Mouse (Mus musculus) ES-CJ7 (cell line): Measurements from ENCODE around the gene Dnah1.

Experiments
- DNase-seq: peaks from one replicate; pipeline ENCODE4 v3.0.0; 2011; ENCODE audit warnings: low read depth, low spot score

Gene Dnah1

DNA sequence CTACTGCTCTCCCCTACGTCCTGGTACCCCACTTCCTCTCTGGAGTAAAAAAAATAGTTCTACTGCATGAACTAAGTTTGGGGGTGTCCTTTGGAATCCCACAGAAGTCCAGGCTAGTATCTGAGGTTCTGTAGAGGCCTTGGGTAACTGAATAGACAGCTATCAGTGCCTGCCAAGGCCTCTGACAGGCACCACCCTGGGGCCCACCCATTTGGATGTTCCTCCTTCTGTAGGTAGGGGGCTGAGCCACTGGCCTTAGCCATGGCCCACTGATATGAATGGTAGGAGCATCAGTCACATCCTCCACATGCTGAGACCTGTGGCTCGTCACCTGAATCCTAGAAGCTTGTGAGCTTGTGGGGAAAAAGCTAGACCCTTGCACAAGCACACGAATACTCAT lies 5.9 kb downstream of the Dnah1 start:
- no peak for DNase-seq

DNA sequence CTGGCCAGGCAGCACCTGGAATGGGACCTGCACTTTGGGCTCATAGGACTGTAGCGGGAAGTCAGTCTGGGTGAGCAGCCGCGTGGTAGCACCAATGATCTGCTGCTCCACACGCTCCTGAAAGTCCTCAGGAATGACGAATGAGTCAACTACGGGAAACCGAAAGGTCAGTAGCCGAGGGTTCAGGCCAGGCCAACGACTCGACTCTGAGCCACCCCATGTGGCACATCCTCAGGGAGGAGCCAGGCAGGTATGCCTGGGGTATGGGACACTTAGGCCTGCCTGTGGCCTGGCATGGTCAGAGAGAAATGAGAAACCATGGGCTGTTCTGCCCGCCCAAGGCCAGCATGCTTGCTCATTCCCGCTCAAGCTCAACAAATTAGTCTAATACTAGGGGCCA lies 7.1 kb downstream of the Dnah1 start:
- no peak for DNase-seq

DNA sequence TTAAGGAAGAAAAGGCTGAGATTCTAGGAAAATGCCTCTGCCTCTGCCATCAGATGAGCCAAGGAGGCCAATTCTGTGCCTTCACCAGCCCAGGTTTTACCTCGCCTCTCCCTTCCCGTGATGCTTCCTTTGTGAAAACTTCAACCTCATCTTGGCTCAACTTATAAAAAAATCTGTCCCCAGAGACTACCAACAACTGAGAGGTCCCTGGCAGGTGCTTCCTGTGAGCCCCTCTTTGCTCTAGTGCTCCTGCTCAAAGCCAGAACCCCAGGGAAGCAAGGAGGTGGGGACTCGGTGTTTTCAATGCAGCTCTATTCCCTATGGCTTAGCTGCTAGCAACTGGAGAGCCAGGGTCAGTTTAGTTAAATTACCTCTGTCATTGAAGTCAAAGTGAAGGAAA lies 10.5 kb downstream of the Dnah1 start:
- no peak for DNase-seq

DNA sequence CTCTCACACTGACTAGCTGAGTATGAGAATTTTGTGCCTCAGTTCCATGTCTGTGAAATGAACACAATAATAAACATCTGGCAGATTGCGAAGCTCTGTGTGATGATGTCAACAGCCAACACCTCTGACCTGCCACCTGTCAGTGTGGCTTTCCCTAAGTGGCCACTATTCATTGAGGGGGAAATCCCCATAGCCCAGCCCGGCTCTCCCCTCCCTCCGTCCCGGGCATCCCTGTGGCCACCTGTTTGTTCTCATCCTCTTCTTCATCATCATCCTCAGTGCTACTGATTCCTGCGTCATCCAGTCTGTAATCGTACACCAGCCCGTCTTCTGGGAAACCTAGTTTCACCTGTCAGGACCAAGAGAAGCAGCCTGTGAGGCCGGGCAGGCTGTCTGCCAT lies 38.0 kb downstream of the Dnah1 start:
- no peak for DNase-seq

DNA sequence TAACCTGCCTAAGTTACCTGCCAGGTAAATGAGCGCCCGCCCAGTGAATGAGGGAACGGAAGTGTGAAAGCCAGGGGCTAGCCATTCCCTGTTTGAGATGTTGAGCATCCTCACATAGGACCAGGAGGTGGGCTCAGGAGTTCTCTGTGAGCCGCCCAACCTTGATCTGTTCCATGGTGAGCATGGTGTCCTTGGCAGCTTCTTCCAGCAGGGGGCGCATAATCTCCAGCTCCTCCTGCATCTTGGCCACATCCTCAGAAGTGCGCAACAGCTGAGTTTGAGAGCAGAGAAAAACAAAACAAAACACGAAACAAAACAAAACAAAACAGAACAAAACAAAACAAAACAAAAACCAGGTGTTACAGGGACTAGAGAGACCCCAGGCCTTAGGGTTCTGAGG lies 51.5 kb downstream of the Dnah1 start:
- peak; percentile 81 for DNase-seq

DNA sequence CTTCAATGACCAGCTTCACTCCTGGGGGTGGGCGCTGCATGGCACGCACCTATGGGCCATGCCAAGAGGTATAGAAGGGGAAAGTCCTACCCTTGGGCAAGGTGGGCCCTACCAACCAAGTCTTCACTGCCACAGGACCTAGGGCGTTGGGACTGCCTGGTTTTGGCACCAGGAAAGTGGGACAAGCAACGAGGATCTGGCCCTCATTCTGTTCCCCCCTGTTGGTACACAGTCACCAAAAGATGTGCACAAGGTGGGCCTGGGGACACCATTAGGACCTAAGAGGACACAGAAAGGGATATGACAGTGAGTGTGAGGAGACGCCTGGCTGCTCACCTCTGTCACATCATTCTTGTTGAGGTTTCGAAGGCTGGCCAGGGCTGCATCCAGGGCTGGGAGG lies 52.6 kb downstream of the Dnah1 start:
- no peak for DNase-seq

DNA sequence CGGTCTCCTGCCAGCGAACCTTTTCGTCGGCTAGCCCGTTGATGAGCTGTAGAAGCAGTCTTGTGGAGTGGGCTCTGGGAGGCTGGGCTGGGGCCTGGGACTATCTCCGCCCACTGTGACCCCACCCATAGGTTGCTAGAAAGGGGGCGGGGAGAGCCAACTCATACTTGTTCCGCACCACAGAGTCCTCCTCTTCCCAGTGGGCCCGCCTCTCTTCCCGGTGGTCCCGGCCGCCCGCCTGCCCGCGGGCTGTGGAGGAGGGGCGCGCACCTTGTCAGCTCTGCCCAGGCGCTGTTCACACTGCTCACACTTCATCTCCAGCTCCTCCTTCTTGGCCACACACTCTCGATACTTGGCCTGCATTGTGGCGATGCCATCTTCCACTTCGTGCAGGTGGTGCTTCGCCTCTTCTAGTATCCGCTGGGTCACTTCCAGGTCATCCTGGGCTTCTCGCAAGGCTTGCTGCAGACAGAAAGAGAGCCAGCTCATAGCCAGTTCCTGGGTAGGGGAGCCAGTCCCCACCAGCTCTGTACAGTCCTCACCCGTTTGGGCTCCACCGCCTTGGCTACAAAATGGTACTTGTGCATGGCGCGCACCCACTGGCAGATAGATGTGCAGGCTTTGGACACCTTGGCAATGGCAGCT lies 54.1 kb downstream of the Dnah1 start:
- DNase-seq: peak; percentile 82

DNA sequence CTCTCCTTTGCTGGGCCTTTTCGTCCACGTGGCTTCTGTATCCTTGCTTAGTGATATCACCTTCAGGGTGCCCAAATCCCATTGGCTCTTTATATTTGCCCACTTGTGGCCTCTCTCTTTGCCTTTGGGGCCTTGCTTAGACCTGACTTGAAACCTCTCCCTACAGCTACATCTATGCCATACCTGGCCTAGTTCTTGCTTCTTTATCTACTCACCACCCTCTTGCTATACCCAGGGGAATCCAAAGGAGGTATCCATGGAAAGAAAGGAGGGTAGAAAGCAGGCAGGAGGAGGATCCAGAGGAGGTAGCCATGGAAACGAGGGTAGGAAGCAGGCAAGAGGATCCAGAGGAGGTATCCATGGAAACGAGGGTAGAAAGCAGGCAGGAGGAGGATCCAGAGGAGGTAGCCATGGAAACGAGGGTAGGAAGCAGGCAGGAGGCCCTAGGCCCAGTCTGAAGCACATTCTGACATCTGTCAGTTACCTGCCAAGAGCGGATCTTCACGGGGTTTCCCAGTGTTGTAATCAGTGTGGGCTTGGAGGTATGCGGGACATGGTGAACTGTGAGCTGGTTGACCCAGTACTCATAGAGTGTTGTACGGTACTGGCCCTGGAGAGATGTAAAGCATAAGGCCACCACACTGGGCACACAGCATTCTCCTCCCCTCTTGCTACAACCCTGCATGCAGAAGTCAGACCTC lies 55.2 kb downstream of the Dnah1 start:
- DNase-seq: no peak

DNA sequence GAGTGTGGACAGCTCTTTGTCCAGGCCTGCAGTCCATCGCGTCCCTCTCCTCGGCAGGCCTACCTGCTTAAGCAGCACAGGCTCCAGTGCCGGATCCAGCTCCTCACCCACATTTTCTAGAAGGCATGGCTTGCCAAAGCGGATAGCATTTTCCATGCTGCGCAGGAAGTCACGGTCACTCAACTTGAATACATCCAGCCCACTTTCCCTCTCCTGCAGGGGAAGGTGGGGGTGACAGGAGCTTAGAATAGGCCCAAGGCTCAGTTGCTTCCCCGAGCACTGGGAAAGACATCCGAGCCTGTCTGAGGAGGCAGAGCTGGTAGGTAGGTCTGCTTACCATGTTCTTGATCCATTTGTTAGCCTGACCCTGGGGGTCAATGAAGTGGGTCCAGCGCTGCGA lies 56.0 kb downstream of the Dnah1 start:
- DNase-seq: no peak

DNA sequence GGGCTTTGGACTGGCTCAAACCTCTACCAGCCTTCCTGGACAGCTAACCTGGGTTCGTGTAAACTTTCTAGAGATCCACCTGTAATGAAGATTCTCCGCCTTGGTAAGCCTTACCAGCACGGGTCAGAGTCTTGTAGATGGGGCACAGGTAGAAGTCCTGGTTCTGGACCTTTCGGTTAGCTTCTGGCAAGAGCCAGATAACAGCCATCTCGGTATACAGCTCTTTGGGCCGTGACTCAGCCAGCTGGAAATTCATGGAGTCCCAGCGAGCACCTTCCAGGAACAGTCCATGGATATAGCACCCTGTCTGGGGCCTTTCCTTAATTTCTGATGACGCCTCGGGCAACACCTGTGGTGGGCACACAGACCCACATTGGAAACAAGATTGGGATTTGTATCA lies 62.8 kb downstream of the Dnah1 start:
- no peak for DNase-seq

DNA sequence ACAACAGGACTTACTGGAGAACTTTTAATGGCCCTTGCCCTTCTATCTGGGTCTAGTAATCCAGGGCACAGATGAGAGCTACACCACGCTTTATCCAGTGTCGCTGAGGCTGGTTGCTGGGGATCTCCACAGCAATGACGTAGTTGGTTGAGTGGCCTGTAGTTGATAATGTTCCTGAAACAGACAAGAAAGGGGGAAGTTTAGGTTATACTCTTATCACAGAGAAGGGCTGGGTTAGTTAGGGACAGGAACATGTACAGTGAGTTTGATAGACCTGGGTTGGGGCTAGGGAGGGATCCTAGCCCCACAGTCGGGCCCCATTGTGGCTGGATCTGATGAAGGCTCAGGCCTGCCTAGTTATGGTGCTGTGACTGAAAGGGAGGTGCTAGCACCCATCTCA lies 63.3 kb downstream of the Dnah1 start:
- DNase-seq: no peak

DNA sequence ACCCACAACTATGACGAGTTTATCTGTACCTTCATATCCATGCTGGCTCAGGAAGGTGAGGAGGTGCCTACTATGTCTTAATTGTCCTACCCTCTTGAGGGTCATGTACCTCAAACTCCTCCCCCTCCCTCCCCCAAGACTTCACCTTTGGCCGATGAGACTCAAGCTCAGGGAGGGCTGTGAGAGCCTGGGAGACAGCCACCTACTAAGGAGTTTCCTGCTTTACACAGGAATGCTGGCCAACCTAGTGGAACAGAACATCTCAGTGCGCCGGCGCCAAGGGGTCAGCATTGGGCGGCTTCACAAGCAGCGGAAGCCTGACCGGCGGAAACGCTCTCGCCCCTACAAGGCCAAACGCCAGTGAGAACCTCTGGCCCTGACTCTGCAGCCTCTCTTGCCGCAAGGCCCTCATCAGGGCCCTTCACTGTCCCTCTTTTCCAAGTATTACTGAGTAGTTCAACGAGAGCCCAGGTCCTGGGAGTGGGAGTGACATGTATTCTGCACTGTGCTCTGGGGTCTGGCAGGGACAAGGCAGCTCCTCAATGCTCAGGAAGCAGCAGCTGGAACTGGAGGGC lies 65.1 kb downstream of the Dnah1 start:
- no peak for DNase-seq

DNA sequence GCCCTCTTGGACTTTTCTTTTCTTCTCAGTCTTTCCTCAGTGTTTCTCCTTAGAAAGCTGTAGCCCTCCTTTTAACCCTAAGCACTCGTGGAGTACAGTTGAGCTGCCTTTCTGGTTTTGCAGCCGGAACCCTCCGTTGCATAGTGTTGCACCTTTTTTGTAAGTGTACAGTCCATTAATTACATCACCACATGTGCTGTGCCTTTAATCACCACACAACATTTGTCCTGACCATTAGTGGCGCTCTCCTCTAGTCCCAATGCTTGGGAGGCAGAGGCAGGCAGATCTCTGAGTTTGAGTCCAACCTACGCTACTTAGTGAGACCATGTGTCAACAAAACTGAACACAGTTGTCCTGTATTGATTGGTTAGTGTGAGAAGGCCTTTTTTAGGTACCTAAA lies 71.6 kb downstream of the Dnah1 start:
- DNase-seq: no peak

DNA sequence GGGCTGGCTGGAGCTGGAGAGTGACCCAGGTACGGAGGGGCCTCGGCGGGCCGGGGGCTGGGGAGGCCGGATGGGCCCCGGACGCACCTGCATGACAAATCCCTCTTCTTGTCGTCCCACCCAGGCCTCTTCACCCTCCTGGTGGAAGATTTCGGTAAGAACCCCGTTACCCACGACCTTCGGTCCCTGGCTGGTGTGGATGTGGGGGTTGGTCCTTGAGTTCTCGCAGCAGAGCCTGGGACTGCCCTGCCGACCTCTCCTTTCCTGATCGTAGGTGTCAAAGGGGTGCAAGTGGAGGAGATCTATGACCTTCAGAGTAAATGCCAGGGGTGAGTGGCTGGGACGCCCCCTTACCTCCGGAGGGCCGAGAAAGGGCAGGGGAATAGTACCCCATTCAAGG lies 72.1 kb downstream of the Dnah1 start:
- DNase-seq: peak; percentile 37

DNA sequence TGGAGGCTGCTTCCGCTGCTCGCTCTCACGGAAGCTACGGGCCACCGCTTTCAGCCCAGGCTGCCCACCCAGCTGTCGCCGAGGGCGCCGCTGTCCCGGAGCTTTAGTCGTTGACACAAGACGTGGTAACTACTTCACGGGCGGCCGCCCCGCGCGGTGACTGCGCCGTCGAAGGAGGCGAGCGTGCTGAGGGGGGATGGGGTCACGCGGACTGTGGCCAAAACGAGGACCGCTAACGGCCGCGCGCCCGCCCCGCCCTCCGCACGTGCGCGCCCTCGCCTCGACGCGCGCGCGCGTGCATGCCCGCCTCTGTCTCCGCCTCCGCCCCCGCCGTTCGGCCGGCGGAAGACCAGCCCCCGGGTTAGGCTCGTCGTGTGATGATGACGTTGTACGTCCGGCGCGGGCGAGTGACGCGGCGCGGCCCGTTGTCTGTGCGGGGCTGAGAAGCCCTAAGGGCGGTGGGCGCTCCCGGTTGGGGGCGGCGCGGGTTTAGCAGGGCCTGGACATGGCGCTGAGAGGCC lies 72.6 kb downstream of the Dnah1 start, which contains the start of the genes Phf7 and Bap1:
Gene Phf7 (minus strand): TSS at position 234 of the 521 bp plus-strand sequence.
Gene Bap1 (plus strand): TSS at position 367 of the 521 bp plus-strand sequence.
- peak; percentile 94 for DNase-seq

DNA sequence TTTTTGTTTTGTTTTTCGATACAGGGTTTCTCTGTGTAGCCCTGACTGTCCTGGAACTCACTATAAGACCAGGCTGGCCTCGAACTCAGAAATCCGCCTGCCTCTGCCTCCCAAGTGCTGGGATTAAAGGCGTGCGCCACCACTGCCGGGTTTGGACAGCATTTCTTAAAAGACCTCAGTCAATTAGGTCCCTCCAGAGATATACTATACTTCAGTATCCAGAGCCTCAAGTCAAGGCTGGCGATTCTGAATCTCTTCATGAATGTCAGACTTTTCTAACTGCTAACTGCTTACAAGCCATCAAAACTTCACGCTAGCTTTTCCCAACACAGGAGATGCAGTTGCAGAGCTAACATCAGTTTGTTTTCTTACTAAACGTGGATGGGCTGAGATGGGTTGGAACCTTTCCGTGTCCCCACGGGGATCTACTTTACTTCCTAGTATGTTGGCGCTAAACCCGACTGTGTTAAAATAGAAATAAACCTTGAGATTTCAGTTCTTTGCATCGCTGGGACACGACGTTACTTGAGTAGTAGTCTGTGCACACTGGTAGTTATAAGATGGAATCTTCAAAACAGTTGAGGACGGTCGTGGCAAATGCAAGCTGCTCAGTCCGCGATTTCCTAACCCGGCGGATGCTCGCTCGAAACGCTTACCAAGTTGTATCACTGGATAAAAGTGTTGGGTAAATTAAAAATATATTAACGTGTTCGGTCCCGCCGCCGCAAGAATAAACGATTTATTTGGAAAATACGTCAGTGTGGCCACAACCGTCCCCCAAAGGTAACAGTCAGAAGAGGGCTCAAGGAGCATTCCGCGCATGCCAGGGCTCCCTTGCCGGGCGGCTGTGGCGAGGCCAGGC lies 73.2 kb downstream of the Dnah1 start:
- no peak for DNase-seq

DNA sequence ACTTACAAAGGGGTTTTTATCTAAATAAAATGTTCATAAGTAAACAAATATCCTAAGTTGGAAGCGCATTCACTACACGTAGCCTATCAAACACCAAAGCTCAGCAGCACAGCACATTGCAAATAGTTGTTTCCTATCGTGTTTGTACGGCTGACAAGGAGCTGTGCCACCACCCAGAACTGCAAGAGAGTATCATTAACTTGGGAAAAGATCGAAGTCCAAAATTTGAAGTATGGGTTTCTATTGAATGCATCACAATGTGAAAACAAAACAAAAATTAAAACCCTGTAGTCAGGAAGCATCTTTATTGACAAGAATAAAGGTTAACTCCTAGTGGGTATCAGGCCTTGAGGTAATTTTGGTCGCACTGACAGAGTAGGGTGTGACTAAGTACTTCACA lies 75.3 kb downstream of the Dnah1 start:
- DNase-seq: no peak

DNA sequence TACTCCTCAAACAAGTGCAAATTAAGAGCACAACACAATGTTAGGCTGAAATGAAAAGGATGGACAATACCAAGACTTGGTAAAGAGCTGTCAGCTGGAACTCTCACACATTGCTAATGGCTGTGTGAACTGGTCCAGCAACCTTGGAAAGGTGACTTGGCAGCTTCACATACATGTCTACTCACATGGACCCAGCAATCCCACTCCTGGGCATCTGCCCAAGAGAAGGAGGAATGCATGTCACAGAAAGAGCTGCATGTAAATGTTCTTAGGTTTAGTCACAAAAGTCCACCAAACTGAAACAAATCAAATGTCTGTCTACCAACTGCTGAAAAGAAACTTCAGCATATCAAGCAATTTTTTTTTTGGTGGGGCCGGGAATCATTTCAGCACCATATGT lies 77.8 kb downstream of the Dnah1 start:
- DNase-seq: no peak

DNA sequence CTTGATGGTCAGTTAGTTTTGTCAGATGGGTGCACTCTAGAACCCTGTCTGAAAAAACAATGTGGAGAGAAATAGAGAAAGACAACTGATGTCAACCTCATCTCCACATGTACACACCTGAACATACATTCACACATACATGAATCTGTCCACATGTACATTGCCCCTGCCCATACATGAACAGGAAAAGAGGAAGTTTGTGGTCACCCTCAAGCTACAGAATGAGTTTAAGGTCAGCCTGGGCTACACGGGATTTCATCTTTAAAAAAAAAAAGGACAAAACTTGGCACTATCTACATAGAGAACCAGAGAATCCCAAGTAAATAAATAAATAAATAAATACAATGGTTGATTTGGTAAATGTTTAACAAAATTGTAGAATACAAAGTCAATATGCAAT lies 78.9 kb downstream of the Dnah1 start:
- DNase-seq: no peak

DNA sequence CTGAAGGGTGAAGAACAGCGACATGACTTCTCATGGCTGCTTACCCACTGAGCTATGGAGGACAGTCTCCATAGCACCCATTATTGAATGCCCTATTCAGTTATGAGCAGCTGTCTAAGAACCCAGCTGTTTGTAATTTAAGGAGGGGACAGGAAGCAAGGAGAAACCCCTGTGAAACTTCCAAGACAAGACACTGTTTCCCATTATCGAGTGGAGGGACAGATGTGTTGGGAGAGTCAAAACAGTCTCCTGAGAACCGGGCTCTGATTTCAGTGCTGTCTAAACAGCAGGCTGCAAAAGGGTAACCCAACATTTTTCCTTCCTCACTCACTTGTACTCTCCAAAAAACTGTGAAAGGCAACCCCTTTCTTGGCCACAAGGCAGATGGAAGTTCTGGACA lies 83.2 kb downstream of the Dnah1 start:
- no peak for DNase-seq

DNA sequence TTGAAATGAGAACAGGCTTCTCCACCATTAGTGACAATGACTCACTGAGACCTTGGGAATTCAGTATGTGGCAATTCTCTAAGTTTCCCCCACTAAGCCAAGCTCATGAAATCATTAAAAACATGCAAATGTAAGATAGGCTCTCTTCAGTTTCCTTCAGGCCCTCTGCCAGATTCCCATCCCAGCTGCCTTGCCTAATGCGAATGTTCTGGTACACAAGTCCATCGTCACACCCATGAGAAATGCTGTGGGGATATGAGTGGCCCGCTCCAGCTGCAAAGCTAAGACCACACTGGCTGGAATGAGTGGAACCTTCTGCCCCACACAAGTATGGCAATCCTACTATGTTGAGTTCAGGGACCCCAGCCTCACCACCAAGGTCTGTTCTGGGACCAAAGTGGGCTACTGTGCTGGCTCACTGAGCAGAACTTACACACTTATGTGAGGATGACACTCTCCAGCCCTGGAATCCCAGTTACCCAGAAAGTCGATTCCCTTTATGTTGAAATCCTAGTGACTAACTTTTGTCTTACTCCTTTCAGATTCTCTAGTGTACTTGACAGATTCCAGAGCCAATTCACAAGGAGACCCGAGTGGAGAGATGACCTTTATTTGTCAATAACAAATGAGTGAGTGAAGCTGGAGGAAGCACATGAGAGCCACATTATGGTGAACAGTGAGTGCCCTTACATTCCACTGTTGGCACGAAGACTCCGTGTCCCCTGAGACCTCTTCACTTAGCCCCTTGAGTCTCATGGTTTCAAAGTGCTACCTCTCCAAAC lies 86.4 kb downstream of the Dnah1 start:
- no peak for DNase-seq
